In the genomic region with DNA sequence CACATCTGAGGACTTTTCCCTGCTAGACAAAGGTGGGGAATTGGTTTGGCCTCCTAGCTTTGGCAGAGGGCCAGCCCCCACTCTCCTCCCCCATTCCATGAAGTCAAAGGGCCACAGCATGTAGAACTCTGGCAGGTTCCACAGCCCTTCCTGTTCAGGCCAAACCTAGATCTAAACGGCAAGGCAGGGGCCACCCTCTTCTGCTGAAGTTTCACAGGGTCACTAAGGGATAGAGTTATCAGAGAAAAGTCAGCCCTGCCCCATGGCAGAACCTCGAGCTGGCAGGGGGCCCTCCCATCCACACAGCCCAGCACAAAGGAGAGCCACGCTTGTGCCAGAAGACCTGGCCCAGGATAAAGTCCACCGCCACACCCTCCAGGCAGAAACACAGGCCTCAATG, we compare ENCODE assay signal across 9 mouse cellular contexts. TPM values are rescaled to one million over a fixed set of nuclear protein-coding genes. Genes with fewer than 3 reads are reported as not detected.
DNase-seq lines count a peak whose midpoint lies in the region; ATAC-seq lines count a peak whose summit lies in the region.
"Had no signal": no experiment of that assay in that cellular context is flagged by ENCODE, and none has a peak within 500 bp of the region (broad histone marks: within the 10 kb centered on the region; RNA-seq: fewer than 3 reads in every experiment).

No protein-coding gene starts in this region.

- peak; percentile 24 for DNase-seq in cerebellum, adult 9-11 months
- no peak for DNase-seq in cerebellum, adult 11 months
- peak; percentile 65 for DNase-seq in intestine, embryonic 14.5 days (ENCODE audit: low spot score)
- DNase-seq in liver = peak; percentile 55
- no peak for DNase-seq in ovary, adult 18-20 months (ENCODE audit: low spot score)
- no peak for DNase-seq in thymus, postnatal 14 days
- no peak for DNase-seq in ovary, postnatal 36 days (ENCODE audit: low spot score)

- ATAC-seq in embryonic facial prominence, embryonic 13.5 days (ENCODE audit: insufficient number of reproducible peaks, insufficient read depth, low FRiP score, low TSS enrichment, low read depth) = no peak
- ATAC-seq in intestine, embryonic 14.5 days (replicated peaks; ENCODE audit: low FRiP score, low TSS enrichment, low read depth) = peak; percentile 48
- ATAC-seq: midbrain, embryonic 16.5 days had no signal

- 63% methylated on average over 4 of the region's 4 CpGs for WGBS in embryonic facial prominence, embryonic 13.5 days
- 34% methylated on average over 4 of the region's 4 CpGs for WGBS in intestine, embryonic 14.5 days

- no peaks in the 10 kb centered on the region for H3K9me3 ChIP-seq in embryonic facial prominence, embryonic 13.5 days
- no peaks in the 10 kb centered on the region for H3K9me3 ChIP-seq in intestine, embryonic 14.5 days (ENCODE audit: control insufficient read depth, low read length)

- no peak overlapping the region for H3K4me2 ChIP-seq in embryonic facial prominence, embryonic 13.5 days
- no peak overlapping the region for H3K4me2 ChIP-seq in intestine, embryonic 14.5 days (ENCODE audit: low read length)

- no peak overlapping the region for H3K4me3 ChIP-seq in embryonic facial prominence, embryonic 13.5 days
- H3K4me3 ChIP-seq in intestine, embryonic 14.5 days (ENCODE audit: low read depth, low read length) = no peak overlapping the region

- H3K36me3 ChIP-seq in embryonic facial prominence, embryonic 13.5 days = peaks cover 8% of the 10 kb centered on the region
- H3K36me3 ChIP-seq in intestine, embryonic 14.5 days (ENCODE audit: control insufficient read depth, insufficient read depth, low read length) = peaks cover 5% of the 10 kb centered on the region; the same call in 1 of the 2 replicates

- peaks cover 18% of the 10 kb centered on the region for H3K27me3 ChIP-seq in embryonic facial prominence, embryonic 13.5 days
- 0 out of 2 replicates have a peak, but pooled peaks cover 5% of the 10 kb centered on the region for H3K27me3 ChIP-seq in intestine, embryonic 14.5 days (replicated peaks; ENCODE audit: control insufficient read depth, insufficient read depth, low read length)

- peaks cover 38% of the 10 kb centered on the region for H3K4me1 ChIP-seq in embryonic facial prominence, embryonic 13.5 days
- peaks cover 24% of the 10 kb centered on the region for H3K4me1 ChIP-seq in intestine, embryonic 14.5 days (replicated peaks; ENCODE audit: control insufficient read depth, insufficient read depth, low read length)

- H3K27ac ChIP-seq in embryonic facial prominence, embryonic 13.5 days = peak overlapping the region; percentile 29; the same call in 1 of the 2 replicates
- peak overlapping the region; percentile 47; the same call in 1 of the 2 replicates for H3K27ac ChIP-seq in intestine, embryonic 14.5 days (ENCODE audit: low read depth)

- H3K9ac ChIP-seq in embryonic facial prominence, embryonic 13.5 days = no peak overlapping the region
- no peak overlapping the region for H3K9ac ChIP-seq in intestine, embryonic 14.5 days (ENCODE audit: low read length)

RNA-seq across cellular contexts. Expression of a gene that starts 5.2 kb away (rescaled TPM):
- 10.9 and 11.3 TPM in 2 replicates for polyA plus RNA-seq in embryonic facial prominence, embryonic 13.5 days (2015; fragmentation: Nextera tagmentation; extraction: Ambion mirVana)
- polyA plus RNA-seq in intestine, embryonic 14.5 days (2014; fragmentation: Nextera tagmentation; extraction: Ambion mirVana) = 13.4 and 14.1 TPM in 2 replicates

RNA-seq across cellular contexts. Expression of a gene that starts 8.8 kb away (rescaled TPM):
- polyA plus RNA-seq in embryonic facial prominence, embryonic 13.5 days (2015; fragmentation: Nextera tagmentation; extraction: Ambion mirVana) = 0.45 and 1.3 TPM in 2 replicates
- polyA plus RNA-seq in intestine, embryonic 14.5 days (2014; fragmentation: Nextera tagmentation; extraction: Ambion mirVana) = not detected in 2 replicates

RNA-seq across cellular contexts. Expression of a gene that starts 11.4 kb away (rescaled TPM):
- polyA plus RNA-seq in embryonic facial prominence, embryonic 13.5 days (2015; fragmentation: Nextera tagmentation; extraction: Ambion mirVana) = 0.89 and 1.1 TPM in 2 replicates
- polyA plus RNA-seq in intestine, embryonic 14.5 days (2014; fragmentation: Nextera tagmentation; extraction: Ambion mirVana) = not detected in 2 replicates
- polyA plus RNA-seq: midbrain, embryonic 16.5 days had no signal

RNA-seq across cellular contexts. Expression of a gene that starts 17.2 kb away (rescaled TPM):
- 49.6 and 51.1 TPM in 2 replicates for polyA plus RNA-seq in embryonic facial prominence, embryonic 13.5 days (2015; fragmentation: Nextera tagmentation; extraction: Ambion mirVana)
- 33.5 and 35.3 TPM in 2 replicates for polyA plus RNA-seq in intestine, embryonic 14.5 days (2014; fragmentation: Nextera tagmentation; extraction: Ambion mirVana)

RNA-seq across cellular contexts. Expression of a gene that starts 36.9 kb away (rescaled TPM):
- 38.3 and 42.3 TPM in 2 replicates for polyA plus RNA-seq in embryonic facial prominence, embryonic 13.5 days (2015; fragmentation: Nextera tagmentation; extraction: Ambion mirVana)
- 40.5 and 44.8 TPM in 2 replicates for polyA plus RNA-seq in intestine, embryonic 14.5 days (2014; fragmentation: Nextera tagmentation; extraction: Ambion mirVana)

Comparison
In these comparisons a context has a peak if more than half of its experiments do, and no peak if none do; other contexts are left out.
1. DNase-seq: peak in cerebellum, adult 9-11 months (single experiment), intestine, embryonic 14.5 days (single experiment) and liver (single experiment); none in cerebellum, adult 11 months (single experiment), ovary, adult 18-20 months (single experiment), thymus, postnatal 14 days (single experiment) and ovary, postnatal 36 days (single experiment).